Mouse (Mus musculus) stomach, postnatal 0 days (tissue): ENCODE results near the gene Gm9821. TPM values are rescaled to one million over a fixed set of nuclear protein-coding genes. Genes with fewer than 3 reads are reported as not detected.

Source experiments
- ATAC-seq: fragments of 200-750 bp; cut with Nextera tagmentation; 2 replicates; pipeline ENCODE4 v1.8.0; 2017; ENCODE audit not compliant: low FRiP score, low TSS enrichment
- DNase-seq: peaks from one replicate; pipeline ENCODE4 v3.0.0-alpha.2; 2016; ENCODE audit warnings: low spot score
- H3K27ac ChIP-seq: fragments of 300-500 bp; sonication (generic); replicated peaks from 2 replicates; pipeline ENCODE4 v1.5.1; 2014; ENCODE audit warnings: mild to moderate bottlenecking, control low read depth
- H3K27me3 ChIP-seq: fragments of 300-500 bp; sonication (generic); 2 replicates; pipeline ENCODE4 v1.6.1; 2014; ENCODE audit warnings: low read length; ENCODE audit not compliant: control insufficient read depth, insufficient read depth
- H3K36me3 ChIP-seq: fragments of 300-500 bp; sonication (generic); 2 replicates; pipeline ENCODE4 v1.6.1; 2014; ENCODE audit warnings: low read length, mixed read lengths; ENCODE audit not compliant: control insufficient read depth, insufficient read depth
- H3K4me1 ChIP-seq: fragments of 300-500 bp; sonication (generic); replicated peaks from 2 replicates; pipeline ENCODE4 v1.6.1; 2014; ENCODE audit warnings: antibody characterized with exemption; ENCODE audit not compliant: control insufficient read depth, insufficient read depth
- H3K4me2 ChIP-seq: fragments of 300-500 bp; sonication (generic); replicated peaks from 2 replicates; pipeline ENCODE4 v1.6.1; 2014; ENCODE audit warnings: low read depth, mild to moderate bottlenecking, control low read depth, moderate library complexity
- H3K4me3 ChIP-seq: fragments of 300-500 bp; sonication (generic); 2 replicates; pipeline ENCODE4 v1.5.1; 2014; ENCODE audit warnings: low read depth, low read length, control low read depth
- H3K9ac ChIP-seq: fragments of 300-500 bp; sonication (generic); 2 replicates; pipeline ENCODE4 v1.6.1; 2014; ENCODE audit warnings: mild to moderate bottlenecking, low read length, control low read depth, mixed read lengths
- H3K9me3 ChIP-seq: fragments of 300-500 bp; sonication (generic); 2 replicates; pipeline ENCODE4 v1.6.1; 2016; ENCODE audit warnings: low read length; ENCODE audit not compliant: control insufficient read depth
- CTCF ChIP-seq: IDR thresholded peaks from 2 replicates; pipeline ENCODE4 v1.5.1; 2016; ENCODE audit warnings: antibody characterized with exemption, low read depth, mild to moderate bottlenecking, moderate library complexity
- EP300 ChIP-seq: optimal IDR thresholded peaks from 2 replicates; pipeline ENCODE3; 2016; ENCODE audit warnings: antibody characterized with exemption
- WGBS: fragments of 180-500 bp; shearing (Covaris S2); extraction: QIAGEN DNeasy Blood & Tissue Kit; methylation state at CpG from one replicate; pipeline ENCODE4 v1.1.7; 2014; 5-methylcytosine and 5-hydroxymethylcytosine counted together
- polyA plus RNA-seq: library from polyadenylated mRNA; unstranded; fragments of >200 nt; fragmentation: Nextera tagmentation; extraction: Ambion mirVana; gene quantifications from 2 replicates; pipeline ENCODE4 v1.2.1, GENCODE M21; 2015

Gm9821 gene
- polyA plus RNA-seq, 1 experiment from 2014 or later = 0.15 TPM

DNA sequence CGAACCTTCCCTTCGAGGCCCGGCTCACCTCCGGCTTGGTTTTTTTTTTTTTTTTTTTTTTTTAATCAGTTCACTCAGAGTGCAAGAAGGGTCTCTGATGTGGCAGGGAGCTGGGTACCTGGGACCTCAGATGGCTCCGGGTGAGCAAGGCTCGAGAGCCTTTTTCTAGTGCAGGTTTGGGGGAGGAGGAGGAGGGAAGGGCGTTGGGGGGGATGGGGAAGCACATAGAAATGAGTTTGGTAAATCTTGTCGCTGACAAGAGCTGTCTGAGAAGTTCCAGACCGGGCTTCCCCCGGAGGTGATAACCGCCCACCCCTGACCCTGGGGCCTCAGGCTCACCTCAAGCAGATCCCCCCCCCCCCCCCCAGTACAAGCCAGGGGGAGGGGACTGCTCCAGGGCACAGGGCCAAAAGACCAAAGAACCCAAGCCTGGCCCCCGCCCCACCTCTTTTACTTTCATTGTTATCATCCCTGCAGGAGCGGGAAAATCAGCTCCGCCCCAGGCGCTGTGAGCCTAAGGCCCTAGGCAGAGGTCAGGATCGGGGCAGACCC lies 13.3 kb upstream of the Gm9821 start, which contains the start of gene Mdk:
Gene Mdk (minus strand): TSS at position 138 of the 552 bp plus-strand sequence.
- H3K9ac ChIP-seq = peak within 1 kb of the TSS; percentile 78
- H3K36me3 ChIP-seq = peaks cover 16% of the 10 kb centered on the region
- WGBS = 12% methylated on average over 16 of the region's 16 CpGs
- H3K27ac ChIP-seq = peak within 1 kb of the TSS; percentile 81
- H3K9me3 ChIP-seq = no peaks in the 10 kb centered on the region
- ATAC-seq (no peak), DNase-seq (no peak)
- H3K27me3 ChIP-seq = no peaks in the 10 kb centered on the region
- H3K4me2 ChIP-seq = peak within 1 kb of the TSS; percentile 64
- TF ChIP-seq CTCF = no peak
- TF ChIP-seq EP300 = no peak
- H3K4me1 ChIP-seq = peaks cover 5% of the 10 kb centered on the region
- peak within 1 kb of the TSS; percentile 49 for H3K4me3 ChIP-seq

DNA sequence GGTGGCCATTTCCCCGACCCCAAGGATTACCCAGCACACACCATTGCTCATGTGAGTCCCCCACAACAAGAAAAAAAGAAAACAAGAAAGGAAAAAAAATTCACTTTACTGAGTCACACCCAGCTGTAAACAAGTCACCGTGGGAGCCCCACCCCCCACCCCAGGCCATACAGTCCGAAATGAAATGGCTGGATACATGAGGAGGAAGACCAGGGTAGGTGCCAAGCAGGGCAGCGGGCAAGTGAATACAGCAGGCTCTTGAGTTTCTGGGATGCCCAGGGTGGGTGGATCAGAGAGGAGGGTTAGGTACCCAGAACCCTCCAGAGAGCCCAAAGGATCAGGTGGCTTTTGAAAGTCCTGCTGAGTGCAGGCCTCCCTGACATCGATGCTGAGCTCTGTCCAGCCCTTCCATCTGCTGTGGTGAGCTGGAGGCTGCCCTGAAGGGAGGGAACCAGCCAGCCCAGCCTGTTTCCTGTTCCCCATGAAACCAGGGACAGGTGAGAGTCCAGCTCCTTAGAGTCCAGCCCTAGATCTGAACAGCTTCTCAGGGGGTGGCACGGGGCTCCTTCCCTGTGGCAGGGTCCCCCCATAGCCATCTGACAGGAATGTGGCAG lies 12.7 kb upstream of the Gm9821 start:
- H3K9me3 ChIP-seq = no peaks in the 10 kb centered on the region
- TF ChIP-seq EP300 (no peak), CTCF (no peak)
- no peak overlapping the region for H3K9ac ChIP-seq
- H3K27me3 ChIP-seq = no peaks in the 10 kb centered on the region
- H3K27ac ChIP-seq = no peak overlapping the region; the same call in 1 of the 2 replicates
- peaks cover 21% of the 10 kb centered on the region for H3K36me3 ChIP-seq
- no peak overlapping the region for H3K4me3 ChIP-seq
- DNase-seq = no peak
- ATAC-seq = no peak
- peak overlapping the region; percentile 64 for H3K4me2 ChIP-seq
- 26% methylated on average over 6 of the region's 6 CpGs for WGBS
- peaks cover 5% of the 10 kb centered on the region for H3K4me1 ChIP-seq

DNA sequence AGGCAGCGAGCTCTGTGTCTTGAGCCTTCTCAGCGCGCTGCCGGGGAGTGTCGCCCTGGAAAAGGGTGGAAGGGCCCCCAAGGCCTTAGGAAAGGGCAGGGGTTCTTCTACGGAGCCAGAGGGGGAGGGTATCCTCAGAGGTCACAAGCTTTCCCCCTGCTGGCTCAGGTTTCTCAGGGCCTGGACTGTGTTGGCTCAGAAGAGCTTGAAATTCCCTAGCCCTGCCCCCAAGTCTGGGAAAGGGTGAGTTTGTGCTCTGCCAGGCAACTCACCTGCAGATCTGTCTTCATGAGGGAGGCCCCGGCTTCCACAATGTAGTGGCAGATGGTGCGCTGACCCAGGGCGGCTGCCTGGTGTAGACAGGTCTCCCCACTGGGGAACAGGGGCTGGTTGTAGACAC lies 12.0 kb upstream of the Gm9821 start:
- Histone ChIP-seq H3K4me3 (no peak overlapping the region), H3K27me3 (no peaks in the 10 kb centered on the region), H3K27ac (no peak overlapping the region; the same call in 1 of the 2 replicates), H3K9me3 (no peaks in the 10 kb centered on the region), H3K9ac (no peak overlapping the region), H3K4me1 (peaks cover 5% of the 10 kb centered on the region; the same call in 1 of the 2 replicates), H3K36me3 (peaks cover 21% of the 10 kb centered on the region), H3K4me2 (no peak overlapping the region)
- ATAC-seq (no peak), DNase-seq (no peak)
- TF ChIP-seq EP300 (no peak), CTCF (no peak)
- WGBS = 50% methylated on average over 9 of the region's 9 CpGs

DNA sequence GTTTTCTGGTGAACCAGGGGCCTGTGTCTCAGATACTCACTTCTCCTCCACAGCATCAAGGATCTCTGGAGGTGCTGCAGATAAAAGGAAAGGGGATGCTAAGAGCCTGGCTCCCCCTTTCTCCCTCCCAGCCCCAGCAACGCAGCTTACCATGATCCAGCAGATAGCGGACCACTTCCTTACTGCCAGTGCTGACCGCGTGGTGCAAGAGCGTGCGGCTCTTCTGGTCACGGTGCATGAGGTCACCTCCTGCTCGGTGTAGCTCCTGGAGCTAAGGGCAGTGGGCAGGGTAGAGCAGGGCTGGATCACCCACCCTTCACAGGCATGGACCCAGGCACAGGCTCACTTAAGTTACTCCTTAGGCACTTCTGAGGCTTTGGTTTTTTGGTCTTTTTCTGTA lies 11.5 kb upstream of the Gm9821 start:
- no peak overlapping the region for H3K4me3 ChIP-seq
- no peak overlapping the region for H3K27ac ChIP-seq
- DNase-seq = no peak
- ATAC-seq = no peak
- 53% methylated on average over 8 of the region's 8 CpGs for WGBS
- peaks cover 5% of the 10 kb centered on the region; the same call in 1 of the 2 replicates for H3K4me1 ChIP-seq
- TF ChIP-seq CTCF (no peak), EP300 (no peak)
- H3K9me3 ChIP-seq = no peaks in the 10 kb centered on the region
- H3K4me2 ChIP-seq = no peak overlapping the region
- H3K27me3 ChIP-seq = no peaks in the 10 kb centered on the region
- H3K36me3 ChIP-seq = peaks cover 21% of the 10 kb centered on the region
- H3K9ac ChIP-seq = no peak overlapping the region

DNA sequence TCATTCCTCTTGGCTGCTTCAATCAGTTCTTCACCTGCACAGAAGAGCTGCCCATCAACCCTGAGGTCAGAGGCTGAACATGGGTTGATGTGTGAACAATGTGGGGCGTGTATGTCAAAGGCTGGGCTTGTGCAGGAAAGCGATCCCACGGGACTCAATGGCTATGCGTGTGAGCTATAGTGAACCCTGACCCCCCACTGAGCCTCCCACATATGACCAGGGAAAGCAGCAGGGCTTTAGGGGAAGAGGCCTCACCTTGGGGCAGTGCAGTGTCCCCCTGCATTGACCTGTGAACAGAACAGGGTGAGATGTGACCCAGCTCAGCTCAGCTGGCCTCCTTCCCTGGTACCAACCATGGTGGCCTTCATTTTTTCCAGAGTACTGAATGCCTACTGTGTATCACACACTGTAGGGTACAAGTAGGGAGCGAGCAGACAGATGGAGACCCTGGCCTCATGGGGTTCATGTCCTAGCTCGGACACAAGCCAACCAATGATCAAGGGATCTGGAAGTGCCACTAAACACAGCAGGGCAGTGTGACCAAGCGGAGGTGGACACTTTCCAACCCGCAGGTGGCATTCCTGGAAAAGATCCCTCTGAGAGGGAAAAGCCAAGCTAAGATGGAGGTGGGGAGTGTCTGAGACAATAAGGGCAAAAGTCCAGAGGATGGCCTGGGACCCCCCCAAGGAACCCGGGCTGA lies 10.5 kb upstream of the Gm9821 start:
- Histone ChIP-seq H3K4me2 (no peak overlapping the region), H3K9me3 (no peaks in the 10 kb centered on the region), H3K4me3 (no peak overlapping the region), H3K27ac (no peak overlapping the region), H3K36me3 (peaks cover 25% of the 10 kb centered on the region), H3K4me1 (peaks cover 5% of the 10 kb centered on the region; the same call in 1 of the 2 replicates), H3K9ac (no peak overlapping the region), H3K27me3 (no peaks in the 10 kb centered on the region)
- no peak for DNase-seq
- ATAC-seq = no peak
- no peak for TF ChIP-seq EP300
- no peak for TF ChIP-seq CTCF
- 83% methylated on average over 9 of the region's 9 CpGs for WGBS

DNA sequence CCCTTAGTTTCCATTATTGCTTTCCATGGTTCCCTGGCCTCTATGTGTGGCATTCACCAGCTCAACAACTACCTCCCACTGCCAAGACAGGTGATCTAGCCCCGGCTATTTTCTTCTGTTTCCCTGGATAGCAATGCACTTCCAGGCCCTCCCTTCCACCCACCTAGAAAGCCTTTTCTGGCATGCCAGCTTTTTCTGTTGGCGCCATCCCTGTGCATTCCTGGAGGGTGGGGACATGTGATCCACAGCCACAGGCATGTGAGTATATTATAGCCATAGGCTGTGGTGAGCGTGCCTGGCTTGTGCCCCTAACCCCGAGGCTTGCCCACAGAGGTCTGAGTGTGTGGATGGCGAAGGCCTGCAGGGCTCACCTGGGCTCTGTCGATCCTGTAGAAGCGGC lies 9.3 kb upstream of the Gm9821 start:
- WGBS = 84% methylated on average over 7 of the region's 7 CpGs
- Histone ChIP-seq H3K27me3 (no peaks in the 10 kb centered on the region), H3K27ac (no peak overlapping the region), H3K36me3 (peaks cover 29% of the 10 kb centered on the region), H3K4me3 (no peak overlapping the region), H3K4me1 (no peaks in the 10 kb centered on the region; the same call in 1 of the 2 replicates), H3K4me2 (no peak overlapping the region), H3K9me3 (no peaks in the 10 kb centered on the region), H3K9ac (no peak overlapping the region)
- ATAC-seq (no peak), DNase-seq (no peak)
- TF ChIP-seq CTCF = no peak
- no peak for TF ChIP-seq EP300
